In the genomic region with DNA sequence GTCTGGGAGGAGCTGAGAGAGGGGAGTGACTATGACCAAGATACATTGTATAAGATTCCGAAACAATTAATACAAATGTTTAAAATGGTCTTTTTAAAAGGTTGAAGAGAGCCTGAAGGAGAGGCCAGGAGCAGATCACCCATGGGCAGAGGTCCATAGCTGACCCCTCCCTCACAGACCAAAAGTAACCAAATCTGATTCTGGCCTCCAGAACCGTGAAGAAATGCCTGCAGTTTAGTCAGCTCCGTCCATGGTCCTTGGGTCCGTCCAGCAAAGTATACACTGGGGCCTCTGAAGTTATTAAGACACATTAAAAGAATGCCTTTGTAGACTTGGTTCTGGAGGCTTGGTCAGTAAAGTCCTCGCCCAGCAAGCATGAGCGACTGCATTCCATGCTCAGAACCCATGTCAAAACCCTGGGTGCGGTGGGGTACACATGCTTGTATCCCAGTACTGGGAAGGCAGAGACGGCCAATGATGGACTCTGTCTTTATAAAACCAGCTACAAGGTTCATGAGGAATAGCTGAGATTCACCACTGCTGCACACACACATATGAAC, we compare ENCODE assay signal across 21 mouse cellular contexts.
DNase-seq lines count a peak whose midpoint lies in the region; ATAC-seq lines count a peak whose summit lies in the region.
"Had no signal": no experiment of that assay in that cellular context is flagged by ENCODE, and none has a peak within 500 bp of the region (broad histone marks: within the 10 kb centered on the region; RNA-seq: fewer than 3 reads in every experiment).

No protein-coding gene starts in this region.

- H3K27ac ChIP-seq in liver, embryonic 13.5 days, result peak overlapping the region; percentile 95
- 0 out of 2 replicates have a peak overlapping the region, but pooled peaks have one; percentile 29 for H3K27ac ChIP-seq in intestine, embryonic 16.5 days (ENCODE audit: low read length)
- no peak overlapping the region for H3K27ac ChIP-seq in forebrain, embryonic 11.5 days (ENCODE audit: low read depth, low read length)
- H3K27ac ChIP-seq: forebrain, embryonic 13.5 days; hindbrain, embryonic 14.5 days; midbrain, embryonic 12.5 days; neural tube, embryonic 13.5 days had no signal

- peaks cover 43% of the 10 kb centered on the region for H3K4me1 ChIP-seq in liver, embryonic 13.5 days (replicated peaks)
- peaks cover 30% of the 10 kb centered on the region for H3K4me1 ChIP-seq in intestine, embryonic 16.5 days (ENCODE audit: control insufficient read depth, insufficient read depth, low read length)
- H3K4me1 ChIP-seq in forebrain, embryonic 11.5 days (replicated peaks; ENCODE audit: control insufficient read depth, insufficient read depth, low read length), result no peaks in the 10 kb centered on the region

- H3K4me2 ChIP-seq in liver, embryonic 13.5 days, result peak overlapping the region; percentile 62
- no peak overlapping the region for H3K4me2 ChIP-seq in intestine, embryonic 16.5 days (ENCODE audit: low read depth, low read length)
- H3K4me2 ChIP-seq in forebrain, embryonic 11.5 days (ENCODE audit: low read depth, low read length, severe bottlenecking), result no peak overlapping the region
- H3K4me2 ChIP-seq: forebrain, embryonic 13.5 days; hindbrain, embryonic 14.5 days; limb, embryonic 13.5 days; lung, embryonic 14.5 days; midbrain, embryonic 12.5 days; neural tube, embryonic 13.5 days had no signal

- no peaks in the 10 kb centered on the region for H3K36me3 ChIP-seq in liver, embryonic 13.5 days
- no peaks in the 10 kb centered on the region for H3K36me3 ChIP-seq in intestine, embryonic 16.5 days (ENCODE audit: control insufficient read depth, insufficient read depth, low read length)
- H3K36me3 ChIP-seq in forebrain, embryonic 11.5 days (ENCODE audit: control insufficient read depth, insufficient read depth, low read length), result no peaks in the 10 kb centered on the region
- H3K36me3 ChIP-seq: limb, embryonic 13.5 days; midbrain, embryonic 12.5 days; neural tube, embryonic 13.5 days had no signal

- no peak for ATAC-seq in liver, embryonic 13.5 days (ENCODE audit: low read depth)
- no peak for ATAC-seq in intestine, embryonic 16.5 days
- ATAC-seq in forebrain, embryonic 11.5 days (replicated peaks; ENCODE audit: low FRiP score), result no peak
- no peak for ATAC-seq in inflammation-experienced regulatory T-cells, adult 6 months
- ATAC-seq: forebrain, embryonic 13.5 days had no signal

- 81% methylated on average over 8 of the region's 8 CpGs for WGBS in liver, embryonic 13.5 days (ENCODE audit: insufficient replicate concordance)
- WGBS in intestine, embryonic 16.5 days, result 85% methylated on average over 8 of the region's 8 CpGs
- 93% methylated on average over 8 of the region's 8 CpGs for WGBS in forebrain, embryonic 11.5 days

- no peak for DNase-seq in liver, embryonic 13.5 days
- DNase-seq in liver, result no peak
- peak; percentile 15 for DNase-seq in kidney, adult 9 months
- DNase-seq in kidney, postnatal 25 days, result peak; percentile 26 to 48
- DNase-seq in forebrain, embryonic 11.5 days (ENCODE audit: low spot score), result no peak
- DNase-seq in layer of hippocampus, postnatal 10 days (ENCODE audit: low spot score in 2 of 2), result no peak
- DNase-seq: B cell, adult 2 months; cerebellum, adult 2 months; cerebellum, postnatal 36 days; gastrocnemius, postnatal 25 days; lung, embryonic 14.5 days; lung, postnatal 36 days; thymus, adult 18-20 months; thymus, postnatal 4 days had no signal

- no peaks in the 10 kb centered on the region for H3K27me3 ChIP-seq in liver, embryonic 13.5 days
- H3K27me3 ChIP-seq in intestine, embryonic 16.5 days (replicated peaks; ENCODE audit: control insufficient read depth, insufficient read depth, low read length), result no peaks in the 10 kb centered on the region
- H3K27me3 ChIP-seq in forebrain, embryonic 11.5 days (ENCODE audit: control insufficient read depth, insufficient read depth, low read length), result no peaks in the 10 kb centered on the region
- H3K27me3 ChIP-seq: forebrain, embryonic 13.5 days; midbrain, embryonic 12.5 days; neural tube, embryonic 13.5 days had no signal

- H3K4me3 ChIP-seq in liver, embryonic 13.5 days (replicated peaks), result no peak overlapping the region
- no peak overlapping the region for H3K4me3 ChIP-seq in intestine, embryonic 16.5 days (ENCODE audit: low read length)
- no peak overlapping the region for H3K4me3 ChIP-seq in forebrain, embryonic 11.5 days (ENCODE audit: low read depth, low read length)
- H3K4me3 ChIP-seq: forebrain, embryonic 13.5 days; limb, embryonic 13.5 days; midbrain, embryonic 12.5 days; neural tube, embryonic 13.5 days had no signal

- peak overlapping the region; percentile 61 for H3K9ac ChIP-seq in liver, embryonic 13.5 days
- no peak overlapping the region for H3K9ac ChIP-seq in intestine, embryonic 16.5 days (ENCODE audit: low read depth, low read length)
- H3K9ac ChIP-seq in forebrain, embryonic 11.5 days (ENCODE audit: low read length), result no peak overlapping the region
- H3K9ac ChIP-seq: forebrain, embryonic 13.5 days; hindbrain, embryonic 14.5 days; limb, embryonic 13.5 days; lung, embryonic 14.5 days; midbrain, embryonic 12.5 days; neural tube, embryonic 13.5 days had no signal

- no peaks in the 10 kb centered on the region for H3K9me3 ChIP-seq in liver, embryonic 13.5 days (replicated peaks)
- H3K9me3 ChIP-seq in intestine, embryonic 16.5 days (ENCODE audit: control insufficient read depth, low read length), result no peaks in the 10 kb centered on the region
- no peaks in the 10 kb centered on the region for H3K9me3 ChIP-seq in forebrain, embryonic 11.5 days (ENCODE audit: control insufficient read depth, low read length)
- H3K9me3 ChIP-seq: forebrain, embryonic 13.5 days; limb, embryonic 13.5 days; midbrain, embryonic 12.5 days; neural tube, embryonic 13.5 days had no signal

Comparison
In these comparisons a context has a peak if more than half of its experiments do, and no peak if none do; other contexts are left out.
1. DNase-seq: peak in kidney, adult 9 months (single experiment) and kidney, postnatal 25 days (2 of 2); none in liver, embryonic 13.5 days (single experiment), liver (single experiment), forebrain, embryonic 11.5 days (single experiment) and layer of hippocampus, postnatal 10 days (0 of 2).